Mouse (Mus musculus) central nervous system, embryonic 14 days (tissue): ENCODE measurements around the gene Artn. TPM values are rescaled to one million over a fixed set of nuclear protein-coding genes. Genes with fewer than 3 reads are reported as not detected.

ENCODE experiments used
- polyA plus RNA-seq: library from polyadenylated mRNA; depleted of rRNA; stranded (reverse); fragments of >200 nt; gene quantifications from 2 replicates; pipeline ENCODE4 v1.2.3, GENCODE M21; 2012; rRNA removed

Gene Artn
- 0.59 and 0.96 TPM in 2 replicates for polyA plus RNA-seq

DNA sequence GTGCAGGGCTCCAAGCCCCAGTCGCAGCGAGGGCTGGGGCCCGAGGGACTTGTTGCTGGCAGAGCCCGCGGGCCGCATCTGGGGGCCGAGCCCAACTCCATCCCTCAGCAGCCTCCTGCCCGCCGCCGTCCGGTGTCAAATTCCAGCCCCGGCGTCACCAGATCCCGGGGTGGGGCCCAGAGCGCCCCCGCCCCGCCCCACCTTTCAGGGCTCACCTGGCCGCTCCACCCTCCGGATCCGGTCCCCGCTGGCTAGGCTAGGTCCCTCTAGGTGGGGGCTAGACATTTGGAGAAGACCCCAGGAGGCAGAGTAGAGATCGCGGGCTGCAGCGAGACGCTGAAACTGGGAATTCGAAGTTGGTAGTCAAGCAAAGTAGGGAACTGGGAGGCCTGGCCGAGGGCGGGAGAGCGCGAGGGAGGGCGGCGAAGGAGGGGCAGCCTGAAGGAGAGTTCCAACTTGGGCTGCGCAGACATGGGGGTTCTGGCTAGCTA lies at the start of gene Artn:
Gene Artn, minus strand, starts transcription at position 373 of the 491 bp plus-strand sequence.

DNA sequence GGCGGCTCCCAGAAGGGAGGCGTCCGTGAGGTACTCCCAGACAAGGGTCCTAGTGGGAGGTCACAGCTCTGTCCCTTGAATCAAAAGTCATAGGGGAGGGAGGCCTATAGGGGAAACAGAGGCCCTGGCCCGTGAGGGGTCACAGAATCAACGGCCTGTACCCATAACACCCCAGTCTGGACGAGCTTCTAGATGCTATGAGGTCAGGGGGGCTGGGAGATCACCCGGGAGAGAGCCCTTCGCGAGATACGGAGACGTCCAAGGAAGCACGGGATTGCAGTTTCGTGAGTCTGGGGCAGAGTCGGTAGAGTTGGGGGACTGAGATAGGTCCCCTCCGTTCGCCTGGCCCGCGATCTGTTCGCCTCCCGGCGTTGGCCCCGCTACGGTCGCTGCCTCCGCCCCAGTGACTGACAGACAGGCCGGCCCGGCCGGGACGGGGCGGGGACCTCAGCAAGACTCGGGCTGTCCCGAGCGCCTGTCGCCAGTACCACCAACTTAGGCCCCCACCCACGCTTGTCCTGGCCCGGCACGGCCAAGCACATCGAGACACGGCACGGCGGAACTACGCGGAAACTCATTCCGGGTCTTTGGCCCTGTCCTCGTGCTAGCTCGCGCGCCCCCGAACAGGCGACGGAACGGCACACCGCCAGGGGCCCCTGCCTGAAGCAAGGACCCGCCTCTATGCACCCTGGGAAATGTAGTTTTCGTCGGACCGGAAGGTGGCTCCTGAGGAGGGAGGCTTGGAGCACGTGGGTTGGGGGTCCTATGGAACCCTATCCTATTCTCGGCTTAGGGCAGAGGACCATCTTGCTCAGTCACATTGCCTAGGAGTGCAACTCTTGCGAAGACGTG lies 14.7 kb downstream of the Artn start, which contains the start of gene Ipo13:
Gene Ipo13, minus strand, starts transcription at position 409 of the 852 bp plus-strand sequence.

DNA sequence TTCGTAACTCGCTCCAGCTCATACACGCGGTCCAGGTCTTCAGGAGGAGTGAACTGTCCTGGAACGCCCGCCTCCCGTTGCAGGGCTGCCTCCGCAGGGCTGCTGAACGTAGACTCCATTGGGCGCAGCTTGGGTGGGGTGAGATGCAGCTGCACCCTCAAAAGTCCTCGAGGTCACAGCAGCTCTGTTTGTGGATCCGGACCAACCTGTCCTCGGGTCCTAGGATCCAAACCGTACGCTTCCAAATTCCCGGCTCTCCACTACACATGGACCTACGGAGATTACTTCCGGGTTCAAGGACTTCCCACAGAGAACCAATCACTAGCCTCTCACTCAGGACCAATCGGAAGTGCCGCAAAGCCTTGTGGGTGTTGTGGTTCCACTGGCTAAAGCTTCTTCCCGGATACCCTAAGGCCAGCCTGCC lies 37.8 kb downstream of the Artn start, which contains the start of gene Dph2:
Gene Dph2, minus strand, starts transcription at position 295 of the 424 bp plus-strand sequence.

DNA sequence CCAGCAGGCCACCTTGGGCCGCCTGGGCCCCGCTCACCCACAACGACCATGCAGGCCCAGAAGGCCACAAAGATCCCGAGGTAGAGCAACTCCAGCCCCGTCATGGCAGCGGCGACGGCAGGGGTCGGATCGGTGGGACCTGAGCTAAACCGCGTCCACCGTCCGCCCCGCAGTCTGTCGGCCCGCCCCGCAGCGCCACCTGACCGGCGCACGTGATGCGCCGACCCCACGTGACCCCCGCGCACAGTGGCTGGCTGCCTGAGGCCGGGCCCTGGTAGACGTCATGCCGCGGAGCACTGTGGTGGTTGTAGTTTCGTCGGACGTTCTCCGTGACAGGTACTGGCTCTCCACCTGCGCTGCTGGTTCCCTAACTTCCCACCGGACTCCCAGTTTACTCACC lies 42.4 kb downstream of the Artn start, which contains the start of gene Atp6v0b:
Gene Atp6v0b, minus strand, starts transcription at position 201 of the 400 bp plus-strand sequence.

DNA sequence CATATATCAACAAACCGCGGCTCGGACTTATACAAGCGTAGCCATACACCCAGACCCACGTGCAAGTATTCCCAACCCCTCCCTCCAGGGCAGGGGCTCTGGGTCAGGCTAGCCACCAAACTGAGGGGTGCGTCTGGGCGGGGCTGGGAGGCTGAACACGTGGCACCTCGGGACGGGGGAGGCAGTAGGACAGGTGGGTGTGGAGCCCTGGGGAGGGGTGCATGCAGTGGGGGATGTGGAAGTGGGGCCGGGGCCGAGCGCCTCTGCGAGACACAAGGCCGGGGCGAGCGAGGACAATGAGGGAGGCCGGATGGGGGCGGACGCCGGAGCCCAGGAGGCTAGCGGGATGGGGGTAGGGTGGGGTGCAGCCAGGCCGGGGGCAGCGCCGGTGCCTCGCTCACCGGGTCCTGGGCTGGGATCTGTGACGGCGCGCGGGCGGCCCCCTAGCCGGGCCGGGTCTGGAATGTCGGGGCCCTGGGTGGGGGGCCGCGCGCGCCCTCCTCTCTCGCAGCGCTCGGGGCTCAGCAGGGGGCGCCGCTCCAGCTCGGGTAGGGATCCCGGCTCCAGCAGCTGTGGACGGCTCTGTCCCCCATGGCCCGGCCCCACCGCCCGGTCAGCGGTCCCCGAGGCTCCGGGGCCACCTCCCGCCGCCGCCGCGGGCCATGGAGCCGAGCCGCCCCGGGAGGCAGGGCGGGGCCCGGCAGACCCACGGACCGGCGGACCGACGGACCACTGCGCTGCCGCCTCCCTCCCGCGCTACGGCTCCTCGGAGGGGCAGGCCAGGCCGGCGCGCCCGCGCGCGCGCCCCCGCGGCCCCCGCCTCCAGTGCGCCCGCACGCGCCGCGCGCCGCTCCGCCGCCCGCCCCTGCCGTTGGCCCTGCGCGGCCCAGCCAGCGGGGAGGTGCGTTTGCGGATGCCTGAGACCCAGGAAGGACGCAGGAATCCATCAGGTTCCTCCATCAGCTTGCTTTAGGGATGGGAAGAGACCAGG lies 46.6 kb downstream of the Artn start, which contains the start of gene B4galt2:
Gene B4galt2, minus strand, starts transcription at position 787 of the 991 bp plus-strand sequence.

Other genes with a start within 250 kb of the Artn start
- gene Dmap1, start 247.5 kb downstream of the Artn start, polyA plus RNA-seq = 69.7 and 69.9 TPM in 2 replicates
- gene Gm12845, start 205.4 kb downstream of the Artn start, polyA plus RNA-seq = not detected in 2 replicates
- 0.02 TPM in 1 of 2 replicates, not detected in the other for gene Klf17, start 164.1 kb downstream of the Artn start, polyA plus RNA-seq
- 18.3 and 27.1 TPM in 2 replicates for gene Slc6a9, start 95.3 kb downstream of the Artn start, polyA plus RNA-seq
- gene Ccdc24, start 57.2 kb downstream of the Artn start, polyA plus RNA-seq = 17.0 TPM in 2 replicates
- 112 and 125 TPM in 2 replicates for gene B4galt2, start 46.3 kb downstream of the Artn start, polyA plus RNA-seq
- gene Atp6v0b, start 42.4 kb downstream of the Artn start, polyA plus RNA-seq = 460 and 476 TPM in 2 replicates
- gene Dph2, start 37.7 kb downstream of the Artn start, polyA plus RNA-seq = 24.1 and 28.8 TPM in 2 replicates
- 96.5 and 99.8 TPM in 2 replicates for gene Ipo13, start 14.8 kb downstream of the Artn start, polyA plus RNA-seq
- 29.3 and 31.3 TPM in 2 replicates for gene St3gal3, start 205.2 kb upstream of the Artn start, polyA plus RNA-seq